Mouse (Mus musculus): Measurements from ENCODE around the gene Phf1. TPM values are rescaled to one million over a fixed set of nuclear protein-coding genes. Genes with fewer than 3 reads are reported as not detected.
"Not testable (repeated sequence)": the region's sequence is repeated elsewhere in the genome, so short reads cannot be mapped to it uniquely, and the experiment has no call there.

The Phf1 gene
- polyA plus RNA-seq, 1 experiment = 41.2 TPM

- DNase-seq = peak; percentile 100
- Histone ChIP-seq H3K27ac (ENCODE audit: insufficient read depth, low read depth, low read length) (no peak within 1 kb of the TSS), H3K36me3 (ENCODE audit: control insufficient read depth, insufficient read depth, low read length) (no peaks in the 10 kb centered on the region), H3K27me3 (replicated peaks; ENCODE audit: control insufficient read depth, insufficient read depth, low read length) (no peaks in the 10 kb centered on the region), H3K4me1 (ENCODE audit: control insufficient read depth, insufficient read depth, low read length) (peaks cover 10% of the 10 kb centered on the region), H3K4me3 (ENCODE audit: insufficient read depth, low read depth, low read length) (peak within 1 kb of the TSS; percentile 56)
- TF ChIP-seq CTCF (conservative IDR thresholded peaks at IDR 0.05; ENCODE audit: insufficient read depth, insufficient read length, low read depth, low read length) = peak; percentile 99; the same call in 1 of the 2 replicates
- TF ChIP-seq POLR2A (IDR thresholded peaks at IDR 0.05; ENCODE audit: low read depth, low read length) = no peak
- under 1% methylated on average over 72 of the region's 72 CpGs for WGBS
These were observed 16.0 kb upstream of the Phf1 start, which contains the start of gene Kifc5b for GRCm38 (mm10) chr17:26916711-26917482. Gene Kifc5b (plus strand): TSS chr17:26917091.

- DNase-seq; H3K4me1 ChIP-seq (ENCODE audit: control insufficient read depth, insufficient read depth, low read length); H3K36me3 ChIP-seq (ENCODE audit: control insufficient read depth, insufficient read depth, low read length); H3K27me3 ChIP-seq (replicated peaks; ENCODE audit: control insufficient read depth, insufficient read depth, low read length); H3K27ac ChIP-seq (ENCODE audit: insufficient read depth, low read depth, low read length): not testable (repeated sequence)
- 2% methylated on average over 12 of the region's 12 CpGs for WGBS
- peak overlapping the region; percentile 56 for H3K4me3 ChIP-seq (ENCODE audit: insufficient read depth, low read depth, low read length)
These were observed 15.3 kb upstream of the Phf1 start for GRCm38 (mm10) chr17:26917560-26917959.

- Histone ChIP-seq H3K36me3 (ENCODE audit: control insufficient read depth, insufficient read depth, low read length) (no peaks in the 10 kb centered on the region), H3K4me1 (ENCODE audit: control insufficient read depth, insufficient read depth, low read length) (peaks cover 10% of the 10 kb centered on the region), H3K27me3 (replicated peaks; ENCODE audit: control insufficient read depth, insufficient read depth, low read length) (no peaks in the 10 kb centered on the region)
These were observed 14.5 kb upstream of the Phf1 start for GRCm38 (mm10) chr17:26918343-26918742.

GRCm38 (mm10) chr17:26919516-26919915 lies 13.3 kb upstream of the Phf1 start:
- not testable (repeated sequence) for H3K4me3 ChIP-seq (ENCODE audit: insufficient read depth, low read depth, low read length); H3K36me3 ChIP-seq (ENCODE audit: control insufficient read depth, insufficient read depth, low read length); H3K4me1 ChIP-seq (ENCODE audit: control insufficient read depth, insufficient read depth, low read length); H3K27me3 ChIP-seq (replicated peaks; ENCODE audit: control insufficient read depth, insufficient read depth, low read length)
- peak; percentile 69 for DNase-seq
- WGBS = 72% methylated on average over 2 of the region's 2 CpGs
- peak overlapping the region; percentile 42; the same call in 1 of the 2 replicates for H3K27ac ChIP-seq (ENCODE audit: insufficient read depth, low read depth, low read length)

More at GRCm38 (mm10) chr17:26918343-26918742, 14.5 kb upstream of the Phf1 start:
- no peak overlapping the region for H3K27ac ChIP-seq (ENCODE audit: insufficient read depth, low read depth, low read length)
- no peak for DNase-seq
- no peak overlapping the region for H3K4me3 ChIP-seq (ENCODE audit: insufficient read depth, low read depth, low read length)
- 73% methylated on average over 2 of the region's 2 CpGs for WGBS
- TF ChIP-seq POLR2A (IDR thresholded peaks at IDR 0.05; ENCODE audit: low read depth, low read length) = no peak
- no peak for TF ChIP-seq CTCF (conservative IDR thresholded peaks at IDR 0.05; ENCODE audit: insufficient read depth, insufficient read length, low read depth, low read length)

GRCm38 (mm10) chr17:26922368-26922767 lies 10.5 kb upstream of the Phf1 start:
- H3K4me3 ChIP-seq (ENCODE audit: insufficient read depth, low read depth, low read length); H3K27ac ChIP-seq (ENCODE audit: insufficient read depth, low read depth, low read length); H3K27me3 ChIP-seq (replicated peaks; ENCODE audit: control insufficient read depth, insufficient read depth, low read length); DNase-seq; H3K36me3 ChIP-seq (ENCODE audit: control insufficient read depth, insufficient read depth, low read length); H3K4me1 ChIP-seq (ENCODE audit: control insufficient read depth, insufficient read depth, low read length): not testable (repeated sequence)
- 96% methylated on average over 6 of the region's 6 CpGs for WGBS

GRCm38 (mm10) chr17:26925414-26925813 lies 7.4 kb upstream of the Phf1 start:
- not testable (repeated sequence) for H3K27me3 ChIP-seq (replicated peaks; ENCODE audit: control insufficient read depth, insufficient read depth, low read length); H3K27ac ChIP-seq (ENCODE audit: insufficient read depth, low read depth, low read length); H3K4me1 ChIP-seq (ENCODE audit: control insufficient read depth, insufficient read depth, low read length); H3K36me3 ChIP-seq (ENCODE audit: control insufficient read depth, insufficient read depth, low read length); DNase-seq; H3K4me3 ChIP-seq (ENCODE audit: insufficient read depth, low read depth, low read length)
- 96% methylated on average over 9 of the region's 9 CpGs for WGBS

- H3K36me3 ChIP-seq (ENCODE audit: control insufficient read depth, insufficient read depth, low read length); H3K4me3 ChIP-seq (ENCODE audit: insufficient read depth, low read depth, low read length); H3K27me3 ChIP-seq (replicated peaks; ENCODE audit: control insufficient read depth, insufficient read depth, low read length); H3K27ac ChIP-seq (ENCODE audit: insufficient read depth, low read depth, low read length); H3K4me1 ChIP-seq (ENCODE audit: control insufficient read depth, insufficient read depth, low read length): not testable (repeated sequence)
- 56% methylated on average over 7 of the region's 7 CpGs for WGBS
- peak; percentile 66 for DNase-seq
- TF ChIP-seq CTCF (conservative IDR thresholded peaks at IDR 0.05; ENCODE audit: insufficient read depth, insufficient read length, low read depth, low read length) = peak; percentile 70
These were observed 1.1 kb upstream of the Phf1 start for GRCm38 (mm10) chr17:26931795-26932194.

GRCm38 (mm10) chr17:26933419-26933818 lies 567 bp downstream of the Phf1 start:
- no peak for DNase-seq
- Histone ChIP-seq H3K4me1 (ENCODE audit: control insufficient read depth, insufficient read depth, low read length) (peaks cover 12% of the 10 kb centered on the region), H3K27me3 (replicated peaks; ENCODE audit: control insufficient read depth, insufficient read depth, low read length) (no peaks in the 10 kb centered on the region), H3K4me3 (ENCODE audit: insufficient read depth, low read depth, low read length) (peak overlapping the region; percentile 79), H3K36me3 (ENCODE audit: control insufficient read depth, insufficient read depth, low read length) (no peaks in the 10 kb centered on the region), H3K27ac (ENCODE audit: insufficient read depth, low read depth, low read length) (peak overlapping the region; percentile 73)
- 5% methylated on average over 13 of the region's 13 CpGs for WGBS
- TF ChIP-seq POLR2A (IDR thresholded peaks at IDR 0.05; ENCODE audit: low read depth, low read length) (no peak), CTCF (conservative IDR thresholded peaks at IDR 0.05; ENCODE audit: insufficient read depth, insufficient read length, low read depth, low read length) (no peak)

All from kidney, adult 2 months (tissue).